Mouse (Mus musculus) spleen, embryonic (tissue): ENCODE measurements around the gene Cxcr3.

ENCODE experiments used
- CTCF ChIA-PET: fragments of 350-600 bp; sonication (Branson Sonifier 250); formaldehyde crosslinking; loops from one replicate; lab custom pipeline; 2022; lab: Charles Lee

Gene Cxcr3

GRCm38 (mm10) chrX:101733828-101734319, at the start of gene Cxcr3:
Gene Cxcr3, minus strand, starts transcription at chrX:101734269.
- CTCF ChIA-PET = no interaction called here

DNA sequence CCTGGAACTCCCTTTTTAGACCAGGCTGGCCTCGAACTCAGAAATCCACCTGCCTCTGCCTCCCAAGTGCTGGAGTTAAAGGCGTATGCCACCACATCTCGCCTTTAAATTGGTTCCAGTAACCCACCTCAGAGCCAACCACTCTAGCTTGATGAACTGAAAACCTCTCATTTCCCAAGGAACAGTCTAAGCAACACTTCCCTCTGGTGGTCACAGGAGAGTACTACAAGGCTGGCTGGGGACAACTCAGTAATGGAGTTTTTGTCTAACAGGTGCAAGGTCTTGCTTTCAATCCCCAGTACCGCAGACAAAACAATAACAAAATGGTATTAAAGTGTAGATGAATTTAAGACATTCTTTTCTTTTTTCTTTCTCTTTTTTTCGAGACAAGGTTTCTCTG, 38.0 kb upstream of the Cxcr3 start:
- CTCF ChIA-PET = interaction anchor here (0.7 to 1.1 kb wide), 2 partner anchors 133 to 182 kb away, joined by 3 read pairs; no protein-coding TSS in a partner anchor

DNA sequence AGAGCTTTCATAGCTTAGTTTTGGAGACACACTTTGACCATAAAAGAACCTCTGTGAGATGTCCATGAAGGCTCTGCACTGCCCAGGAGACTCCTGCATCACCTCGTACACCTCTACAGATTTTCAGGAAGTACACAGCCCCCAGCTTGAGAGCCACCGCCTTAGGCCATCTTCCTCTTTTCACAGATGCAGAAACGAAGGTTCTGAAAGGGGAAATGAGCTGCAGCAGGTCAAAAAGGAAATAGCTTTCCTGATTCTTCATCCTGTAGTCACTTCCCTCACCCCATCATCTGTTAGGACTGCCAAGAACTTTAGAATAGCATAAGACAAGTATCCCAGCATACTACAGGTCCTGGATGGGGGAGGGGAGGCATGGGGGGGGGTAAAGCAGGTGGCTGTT, 36.2 kb upstream of the Cxcr3 start:
- CTCF ChIA-PET = no interaction called here

DNA sequence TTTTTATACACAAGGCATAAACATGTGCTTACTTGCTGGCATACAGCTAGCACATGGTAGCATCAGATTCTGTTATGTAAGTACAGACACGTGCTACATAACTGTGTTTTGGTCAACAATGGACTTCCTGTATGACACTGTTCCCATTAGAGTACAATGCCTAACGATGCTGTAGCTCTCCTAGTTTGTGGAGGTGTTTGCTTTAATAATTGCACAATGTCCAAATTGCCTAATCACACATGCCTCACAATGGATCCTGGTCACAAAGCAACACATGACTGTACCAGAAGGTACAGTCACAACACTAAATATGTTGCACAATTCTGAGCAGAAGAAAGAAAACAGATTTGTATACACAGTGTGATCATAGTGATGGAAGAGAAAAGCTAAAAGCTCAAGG, 35.4 kb upstream of the Cxcr3 start:
- CTCF ChIA-PET = no interaction called here

DNA sequence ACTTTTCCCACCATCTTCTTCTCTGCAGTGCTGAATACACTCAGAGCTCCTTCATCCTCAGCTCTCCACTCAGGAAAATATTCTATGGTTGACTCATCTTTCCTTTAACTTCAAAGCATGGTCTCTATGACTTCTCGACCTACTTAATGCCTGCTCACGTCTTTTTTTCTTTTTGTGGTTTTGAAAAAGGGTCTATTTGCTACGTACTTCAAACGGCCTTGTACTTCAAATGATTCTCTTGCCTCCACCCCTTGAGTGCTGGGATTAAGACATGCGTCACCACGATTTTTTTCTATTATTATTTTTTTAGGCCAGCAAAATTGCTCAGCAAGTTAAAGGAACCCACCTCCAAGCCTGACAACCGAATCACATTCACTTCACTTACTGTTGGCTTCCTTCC, 33.2 kb upstream of the Cxcr3 start:
- CTCF ChIA-PET = no interaction called here

DNA sequence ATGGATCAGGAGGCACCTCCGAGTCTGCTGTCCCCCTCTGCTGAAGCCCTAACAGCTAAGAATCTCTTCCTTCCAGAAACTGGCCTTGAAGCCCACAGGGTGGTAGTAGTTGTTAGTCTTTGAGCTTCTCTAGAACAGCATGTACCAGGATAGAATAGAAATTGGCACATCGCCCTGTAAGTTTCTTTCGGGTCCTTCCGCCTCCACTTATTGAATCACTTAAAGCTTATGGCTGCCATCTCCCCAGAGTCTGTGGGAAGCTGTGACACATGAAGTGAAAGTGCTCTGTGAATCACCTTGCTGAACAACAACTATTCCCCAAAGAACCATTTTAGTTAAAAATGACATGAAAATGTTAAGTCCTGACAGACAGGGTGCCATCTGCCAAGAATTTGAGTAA, 31.0 kb upstream of the Cxcr3 start:
- CTCF ChIA-PET = no interaction called here

DNA sequence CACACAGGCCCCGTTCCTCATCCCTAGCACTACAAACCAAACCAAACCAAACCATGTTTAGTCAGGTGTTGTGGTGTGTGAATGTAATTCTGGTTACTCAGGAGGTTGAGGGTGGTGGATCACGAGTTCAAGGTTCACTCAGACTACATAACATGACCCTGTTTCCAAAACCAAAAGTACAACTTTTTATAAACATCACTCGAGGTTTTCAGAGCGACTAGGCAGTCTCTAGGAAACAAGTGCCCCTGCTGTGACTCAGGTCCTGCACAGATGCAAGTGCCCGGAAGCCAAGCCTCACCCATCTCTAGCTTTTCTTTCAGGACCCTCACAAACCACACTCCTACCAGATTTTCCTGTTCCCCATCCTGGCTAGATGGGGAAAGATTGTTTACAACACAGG, 30.6 kb upstream of the Cxcr3 start:
- CTCF ChIA-PET = no interaction called here

GRCm38 (mm10) chrX:101754478-101754877, 20.4 kb upstream of the Cxcr3 start:
- CTCF ChIA-PET = interaction anchor here (0.6 kb wide), 1 partner anchor 25 kb away, joined by 3 read pairs; no protein-coding TSS in a partner anchor

DNA sequence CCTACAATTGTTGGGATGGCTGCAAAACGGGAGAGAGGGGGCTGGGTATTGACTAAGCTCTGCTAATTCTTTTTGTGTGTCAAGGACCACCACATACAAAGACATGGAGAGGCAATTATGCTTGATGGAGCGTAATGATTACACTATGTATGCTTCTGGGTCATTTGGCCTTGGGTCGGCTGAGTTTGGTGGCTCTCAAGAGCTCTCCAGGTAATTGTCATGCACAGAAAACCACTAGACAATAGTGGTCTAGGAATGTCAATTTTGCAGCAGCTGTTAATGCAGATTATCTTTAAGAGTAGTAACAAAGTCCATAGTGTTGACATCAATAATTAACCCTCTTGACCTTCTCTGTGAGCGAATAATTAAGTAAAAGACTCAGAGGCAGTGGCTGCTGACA, 16.1 kb upstream of the Cxcr3 start:
- CTCF ChIA-PET = no interaction called here

DNA sequence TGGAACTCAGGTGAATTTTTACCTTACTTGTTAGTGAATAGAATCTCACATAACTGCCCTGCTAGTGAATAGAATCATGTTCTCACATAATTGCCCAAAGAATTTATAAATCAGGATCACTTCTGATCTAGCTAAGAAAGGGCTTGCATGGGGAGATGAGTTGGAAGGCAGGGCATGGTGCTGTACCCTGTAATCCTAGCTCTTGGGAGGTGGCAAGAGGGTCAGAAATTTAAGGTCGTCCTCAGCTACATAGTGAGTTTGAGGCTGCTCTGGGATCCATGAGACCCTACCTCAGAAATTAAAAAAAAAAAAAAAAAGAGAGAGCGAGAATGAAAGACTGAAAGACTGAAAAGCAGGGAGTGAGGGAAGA, 7.0 kb upstream of the Cxcr3 start:
- CTCF ChIA-PET = no interaction called here

DNA sequence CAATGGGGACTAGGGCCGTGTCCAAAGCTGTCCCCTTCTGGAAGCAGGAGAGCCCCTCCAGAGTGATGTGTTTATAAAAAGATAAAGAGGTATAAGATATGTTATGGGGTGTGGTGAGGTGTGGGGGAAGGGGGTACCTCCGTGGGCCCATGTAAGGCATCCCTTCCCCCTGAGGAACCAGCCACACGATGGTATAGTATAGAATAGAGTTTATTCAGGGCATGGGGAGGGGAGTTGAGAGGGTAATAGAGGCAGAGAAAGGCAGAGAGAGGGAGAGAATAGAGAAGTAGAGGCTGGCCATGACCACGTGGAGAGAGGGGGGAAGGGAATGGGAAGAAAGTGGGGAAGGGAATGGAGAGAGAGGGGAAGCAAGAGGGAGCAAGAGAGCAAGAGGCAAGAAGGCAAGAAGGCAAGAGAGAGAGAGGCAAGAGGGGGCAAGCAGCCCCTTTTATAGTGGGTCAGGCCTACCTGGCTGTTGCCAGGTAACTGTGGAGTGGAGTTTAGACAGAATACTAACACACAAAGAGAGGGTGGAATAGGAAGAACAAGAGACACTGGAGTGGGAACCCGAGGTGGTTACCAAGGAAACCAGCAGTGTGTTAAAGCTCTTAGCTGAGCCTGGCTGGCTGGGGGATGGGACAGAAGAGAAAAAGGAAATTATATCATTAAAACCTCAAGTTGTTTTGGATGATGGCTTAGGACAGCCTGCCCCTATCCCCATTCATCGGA, 6.4 kb upstream of the Cxcr3 start:
- CTCF ChIA-PET = no interaction called here

GRCm38 (mm10) chrX:101737201-101737600, 3.1 kb upstream of the Cxcr3 start:
- CTCF ChIA-PET = no interaction called here

DNA sequence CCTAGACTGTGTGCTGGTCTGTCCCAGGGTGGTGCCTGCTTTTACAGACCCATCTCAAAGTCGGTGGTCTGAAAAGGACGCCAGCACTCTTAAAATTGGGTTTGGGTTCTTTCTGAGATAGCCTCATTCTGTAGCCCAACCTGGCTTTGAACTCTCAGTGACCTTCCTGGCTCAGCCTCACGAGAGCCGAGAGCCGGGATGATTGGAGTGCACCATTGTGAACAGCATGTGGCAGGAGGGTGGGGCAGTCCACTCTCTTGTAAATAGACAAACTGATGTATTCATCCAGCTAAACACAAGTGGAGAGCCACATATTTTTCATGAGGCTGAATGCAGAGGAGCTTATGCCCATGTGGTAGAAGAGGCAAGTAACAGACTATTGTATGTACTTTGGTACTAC, 912 bp upstream of the Cxcr3 start:
- CTCF ChIA-PET = no interaction called here

- CTCF ChIA-PET = no interaction called here
These were observed 781 bp downstream of the Cxcr3 start for GRCm38 (mm10) chrX:101733288-101733687.

DNA sequence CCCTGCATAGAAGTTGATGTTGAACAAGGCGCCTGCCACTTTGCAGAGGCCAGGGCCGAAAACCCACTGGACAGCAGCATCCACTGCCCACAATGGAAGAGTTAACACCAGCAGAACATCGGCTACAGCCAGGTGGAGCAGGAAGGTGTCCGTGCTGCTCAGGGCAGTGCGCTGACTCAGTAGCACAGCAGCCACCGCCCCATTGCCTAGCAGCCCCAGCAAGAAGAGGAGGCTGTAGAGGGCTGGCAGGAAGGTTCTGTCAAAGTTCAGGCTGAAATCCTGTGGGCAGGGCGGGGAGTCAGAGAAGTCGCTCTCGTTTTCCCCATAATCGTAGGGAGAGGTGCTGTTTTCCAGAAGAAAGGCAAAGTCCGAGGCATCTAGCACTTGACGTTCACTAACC, 1.4 kb downstream of the Cxcr3 start:
- CTCF ChIA-PET = no interaction called here

- CTCF ChIA-PET = no interaction called here
These were observed 4.1 kb downstream of the Cxcr3 start for GRCm38 (mm10) chrX:101730010-101730409.

DNA sequence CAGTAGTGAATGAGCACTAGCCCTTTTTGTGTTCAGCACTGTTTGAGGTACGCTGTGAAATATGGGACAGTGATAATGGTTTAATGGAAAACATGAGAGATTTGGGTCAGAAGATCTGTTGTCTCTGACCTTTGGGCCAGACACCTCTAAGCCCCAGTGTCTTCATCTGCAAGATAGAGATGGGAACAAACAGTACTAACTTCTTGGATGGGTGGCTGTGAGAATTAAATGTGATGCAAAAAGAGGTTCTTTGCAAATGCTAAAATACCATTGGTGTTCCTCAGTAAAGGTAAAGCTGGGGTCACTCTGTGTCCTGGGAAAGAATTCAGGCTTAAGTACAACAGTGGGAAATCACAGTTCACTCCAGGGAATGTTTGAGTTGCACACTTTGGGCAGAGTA, 13.7 kb downstream of the Cxcr3 start:
- CTCF ChIA-PET = no interaction called here

DNA sequence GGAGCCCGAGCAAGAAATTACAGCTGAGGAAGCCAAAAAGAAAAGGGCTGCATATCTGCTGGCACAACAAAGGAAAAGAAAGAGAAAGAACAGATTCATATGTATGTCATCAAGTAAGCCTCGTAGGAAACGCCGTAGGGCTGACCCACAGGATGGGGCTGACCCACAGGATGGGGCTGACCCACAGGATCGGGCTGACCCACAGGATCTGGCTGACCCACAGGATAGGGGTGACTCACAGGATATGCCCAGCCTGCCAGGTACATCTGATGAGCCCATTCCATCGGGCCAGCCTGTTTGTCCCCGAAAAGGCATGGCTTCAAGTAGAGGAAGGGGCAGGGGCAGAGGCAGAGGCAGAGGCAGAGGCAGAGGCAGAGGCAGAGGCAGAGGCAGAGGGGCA, 29.0 kb downstream of the Cxcr3 start:
- CTCF ChIA-PET = no interaction called here

GRCm38 (mm10) chrX:101698232-101698631, 35.8 kb downstream of the Cxcr3 start:
- CTCF ChIA-PET = no interaction called here

GRCm38 (mm10) chrX:101697537-101697936, 36.5 kb downstream of the Cxcr3 start:
- CTCF ChIA-PET = interaction anchor here (0.8 kb wide), 1 partner anchor 49 kb away, joined by 3 read pairs; no protein-coding TSS in a partner anchor

DNA sequence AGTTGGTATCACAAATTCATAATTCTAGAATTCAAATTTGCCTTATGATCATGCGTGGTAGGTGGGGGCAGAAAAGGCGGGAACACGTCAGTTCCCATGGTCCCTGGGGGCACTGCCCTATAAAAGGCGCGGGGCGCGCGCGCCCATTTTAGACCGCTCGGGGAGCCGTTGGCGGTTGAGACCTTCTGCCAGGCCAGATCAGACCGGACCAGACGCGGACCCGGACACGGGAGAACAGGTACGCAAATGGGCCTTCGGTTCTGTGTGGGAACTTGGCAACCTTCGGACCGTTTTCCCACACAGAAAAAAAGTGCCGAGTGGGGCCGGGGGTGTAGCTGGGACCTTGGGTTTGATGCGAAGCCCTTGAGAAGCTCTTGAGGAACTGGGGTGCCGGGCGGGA, 38.4 kb downstream of the Cxcr3 start:
- CTCF ChIA-PET = no interaction called here
